ENCODE assay signal across 29 mouse cellular contexts in the genomic region with DNA sequence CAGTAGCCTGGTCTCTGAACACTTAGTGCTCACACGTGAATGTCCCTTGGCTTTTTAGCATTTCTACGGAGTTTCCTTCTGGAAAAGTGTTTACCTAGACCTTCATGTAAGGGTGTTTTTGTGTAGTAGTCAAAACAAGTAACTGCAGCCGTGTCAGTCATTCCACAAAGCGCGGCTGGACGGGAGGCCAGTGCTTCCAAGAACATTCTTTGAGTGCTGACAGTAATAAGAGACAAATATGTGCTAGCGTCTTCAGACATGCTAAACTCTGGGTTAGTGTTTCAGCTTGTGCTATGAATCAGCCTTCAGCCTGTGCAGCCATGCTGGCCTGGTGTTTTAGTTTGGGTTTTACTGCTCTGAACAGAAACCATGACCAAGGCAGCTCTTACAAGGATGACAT. TPM values are rescaled to one million over a fixed set of nuclear protein-coding genes. Genes with fewer than 3 reads are reported as not detected.
A peak's percentile ranks its signal among the peaks of the same experiment; 100 is the strongest.
DNase-seq lines count a peak whose midpoint lies in the region; ATAC-seq lines count a peak whose summit lies in the region.
"Had no signal": no experiment of that assay in that cellular context is flagged by ENCODE, and none has a peak within 500 bp of the region (broad histone marks: within the 10 kb centered on the region; RNA-seq: fewer than 3 reads in every experiment).

No protein-coding gene starts in this region.

- intact Hi-C loops in gastrocnemius, postnatal 36 days (cut with DNase I) = no loop called here

- H3K27ac ChIP-seq in limb, embryonic 13.5 days = peak overlapping the region; percentile 40; the same call in 1 of the 2 replicates
- H3K27ac ChIP-seq in limb, embryonic 10.5 days = no peak overlapping the region
- peak overlapping the region; percentile 56; the same call in 1 of the 2 replicates for H3K27ac ChIP-seq in embryonic facial prominence, embryonic 14.5 days (replicated peaks; ENCODE audit: low read depth, low read length)
- H3K27ac ChIP-seq: hindbrain, embryonic 12.5 days; hindbrain, postnatal 0 days; liver, embryonic 15.5 days; macrophage; neural tube, embryonic 15.5 days had no signal

- WGBS in limb, embryonic 13.5 days = 70% methylated on average over 7 of the region's 7 CpGs
- 94% methylated on average over 7 of the region's 7 CpGs for WGBS in limb, embryonic 10.5 days
- 69% methylated on average over 7 of the region's 7 CpGs for WGBS in embryonic facial prominence, embryonic 14.5 days

- H3K4me3 ChIP-seq in limb, embryonic 13.5 days = no peak overlapping the region
- no peak overlapping the region for H3K4me3 ChIP-seq in limb, embryonic 10.5 days
- no peak overlapping the region for H3K4me3 ChIP-seq in embryonic facial prominence, embryonic 14.5 days (ENCODE audit: low read depth, low read length)
- H3K4me3 ChIP-seq: hindbrain, embryonic 12.5 days; liver, embryonic 15.5 days; midbrain, embryonic 13.5 days; neural tube, embryonic 15.5 days had no signal

- no peaks in the 10 kb centered on the region for H3K27me3 ChIP-seq in limb, embryonic 13.5 days
- no peaks in the 10 kb centered on the region for H3K27me3 ChIP-seq in limb, embryonic 10.5 days (ENCODE audit: low read depth, poor library complexity, severe bottlenecking)
- H3K27me3 ChIP-seq in embryonic facial prominence, embryonic 14.5 days (replicated peaks; ENCODE audit: control insufficient read depth, insufficient read depth, low read length) = no peaks in the 10 kb centered on the region
- H3K27me3 ChIP-seq: hindbrain, embryonic 12.5 days; liver, embryonic 15.5 days; midbrain, embryonic 13.5 days; neural tube, embryonic 15.5 days had no signal

- ATAC-seq in limb, embryonic 13.5 days (ENCODE audit: low FRiP score, low read depth) = no peak
- ATAC-seq in embryonic facial prominence, embryonic 14.5 days (ENCODE audit: low read depth) = no peak
- ATAC-seq: CD4-positive, CD25-positive, alpha-beta regulatory T cell, adult 4 months; hindbrain, postnatal 0 days; intestine, embryonic 16.5 days had no signal

- H3K4me2 ChIP-seq in limb, embryonic 13.5 days (replicated peaks) = 0 out of 2 replicates have a peak overlapping the region, but pooled peaks have one; percentile 1
- 0 out of 2 replicates have a peak overlapping the region, but pooled peaks have one; percentile 3 for H3K4me2 ChIP-seq in embryonic facial prominence, embryonic 14.5 days (ENCODE audit: low read depth, low read length)
- H3K4me2 ChIP-seq: heart, embryonic 11.5 days; hindbrain, embryonic 12.5 days; liver, embryonic 15.5 days; midbrain, embryonic 13.5 days had no signal

- DNase-seq in gastrocnemius, adult 18-20 months (ENCODE audit: low spot score) = peak; percentile 44
- no peak for DNase-seq in gastrocnemius, postnatal 36 days
- DNase-seq in limb, embryonic 10.5 days (ENCODE audit: low spot score) = no peak
- DNase-seq in embryonic facial prominence, embryonic 14.5 days (ENCODE audit: low spot score) = peak; percentile 41
- peak; percentile 30 for DNase-seq in gastrocnemius, postnatal 25 days
- DNase-seq in frontal cortex, postnatal 14 days (ENCODE audit: low spot score in 2 of 2) = no peak
- DNase-seq: adrenal gland, postnatal 25 days; cerebellum, adult 11-12 months; cerebellum, adult 9-11 months; heart, postnatal 36 days; kidney, adult 9 months; kidney, postnatal 10 days; layer of hippocampus, postnatal 36 days; left cerebral cortex, postnatal 4 days; right cerebral cortex, postnatal 25 days; spleen, adult 18-20 months; thymus, postnatal 14 days had no signal

- no peak overlapping the region for H3K9ac ChIP-seq in limb, embryonic 13.5 days
- H3K9ac ChIP-seq in embryonic facial prominence, embryonic 14.5 days (ENCODE audit: low read depth, low read length) = no peak overlapping the region
- H3K9ac ChIP-seq: hindbrain, embryonic 12.5 days; liver, embryonic 15.5 days; midbrain, embryonic 13.5 days; neural tube, embryonic 15.5 days had no signal

- H3K9me3 ChIP-seq in limb, embryonic 13.5 days = no peaks in the 10 kb centered on the region
- H3K9me3 ChIP-seq in limb, embryonic 10.5 days (replicated peaks) = no peaks in the 10 kb centered on the region
- H3K9me3 ChIP-seq in embryonic facial prominence, embryonic 14.5 days (ENCODE audit: control insufficient read depth, low read length) = no peaks in the 10 kb centered on the region
- H3K9me3 ChIP-seq: hindbrain, embryonic 12.5 days; liver, embryonic 15.5 days; midbrain, embryonic 13.5 days; neural tube, embryonic 15.5 days had no signal

- H3K4me1 ChIP-seq in limb, embryonic 13.5 days = peaks cover 18% of the 10 kb centered on the region
- no peaks in the 10 kb centered on the region for H3K4me1 ChIP-seq in limb, embryonic 10.5 days
- H3K4me1 ChIP-seq in embryonic facial prominence, embryonic 14.5 days (ENCODE audit: control insufficient read depth, insufficient read depth, low read length) = peaks cover 8% of the 10 kb centered on the region; the same call in 1 of the 2 replicates
- H3K4me1 ChIP-seq: hindbrain, embryonic 12.5 days; liver, embryonic 15.5 days; midbrain, embryonic 13.5 days had no signal

- peaks cover 52% of the 10 kb centered on the region for H3K36me3 ChIP-seq in limb, embryonic 13.5 days
- H3K36me3 ChIP-seq in limb, embryonic 10.5 days = peaks cover 88% of the 10 kb centered on the region
- H3K36me3 ChIP-seq in embryonic facial prominence, embryonic 14.5 days (ENCODE audit: control insufficient read depth, insufficient read depth, low read length) = peaks cover 68% of the 10 kb centered on the region

RNA-seq across cellular contexts. Expression of a gene that starts 20.1 kb away (rescaled TPM):
- total RNA-seq in gastrocnemius, adult 18-20 months (2021) = 10 to 100 TPM; 41.8 to 44.5 TPM
- 10 to 100 TPM; 40.9 to 41.0 TPM for total RNA-seq in gastrocnemius, postnatal 36 days (2021)
- 98.6 and 99.6 TPM in 2 replicates for polyA plus RNA-seq in limb, embryonic 13.5 days (2015; fragmentation: Nextera tagmentation; extraction: Ambion mirVana)
- polyA plus RNA-seq in limb, embryonic 10.5 days (2016; fragmentation: Nextera tagmentation; extraction: Ambion mirVana) = 119 and 134 TPM in 2 replicates
- polyA plus RNA-seq in embryonic facial prominence, embryonic 14.5 days (2014; fragmentation: Nextera tagmentation; extraction: Ambion mirVana) = 89.3 and 99.8 TPM in 2 replicates
- 10 to 100 TPM; 51.7 to 59.4 TPM for total RNA-seq in gastrocnemius, postnatal 25 days (2021)

RNA-seq across cellular contexts. Expression of a gene that starts 24.1 kb away (rescaled TPM):
- under 1 TPM in 1 of 2 experiments, not detected in 1; 0.21 TPM for total RNA-seq in gastrocnemius, adult 18-20 months (2021)
- total RNA-seq in gastrocnemius, postnatal 36 days (2021) = not detected
- polyA plus RNA-seq in limb, embryonic 13.5 days (2015; fragmentation: Nextera tagmentation; extraction: Ambion mirVana) = 1.8 and 2.1 TPM in 2 replicates
- polyA plus RNA-seq in limb, embryonic 10.5 days (2016; fragmentation: Nextera tagmentation; extraction: Ambion mirVana) = 1.0 and 2.2 TPM in 2 replicates
- 0.48 and 1.5 TPM in 2 replicates for polyA plus RNA-seq in embryonic facial prominence, embryonic 14.5 days (2014; fragmentation: Nextera tagmentation; extraction: Ambion mirVana)
- total RNA-seq in gastrocnemius, postnatal 25 days (2021) = not detected
- total RNA-seq: adrenal gland, postnatal 25 days; granulocyte monocyte progenitor cell, adult 5-6 weeks; heart, postnatal 36 days; megakaryocyte-erythroid progenitor cell, adult 5-6 weeks had no signal
- polyA plus RNA-seq: macrophage had no signal

RNA-seq across cellular contexts. Expression of a gene that starts 28.5 kb away (rescaled TPM):
- 1 to 10 TPM; 1.2 to 1.5 TPM for total RNA-seq in gastrocnemius, adult 18-20 months (2021)
- 1 to 10 TPM; 1.6 to 2.2 TPM for total RNA-seq in gastrocnemius, postnatal 36 days (2021)
- 7.4 and 8.8 TPM in 2 replicates for polyA plus RNA-seq in limb, embryonic 13.5 days (2015; fragmentation: Nextera tagmentation; extraction: Ambion mirVana)
- 6.3 and 6.9 TPM in 2 replicates for polyA plus RNA-seq in limb, embryonic 10.5 days (2016; fragmentation: Nextera tagmentation; extraction: Ambion mirVana)
- polyA plus RNA-seq in embryonic facial prominence, embryonic 14.5 days (2014; fragmentation: Nextera tagmentation; extraction: Ambion mirVana) = 12.5 and 13.3 TPM in 2 replicates
- total RNA-seq in gastrocnemius, postnatal 25 days (2021) = 1 to 10 TPM; 2.3 to 2.4 TPM

RNA-seq across cellular contexts. Expression of a gene that starts 30.3 kb away (rescaled TPM):
- under 1 TPM; 0.41 to 0.74 TPM for total RNA-seq in gastrocnemius, adult 18-20 months (2021)
- total RNA-seq in gastrocnemius, postnatal 36 days (2021) = under 1 TPM; 0.26 to 0.49 TPM
- 1.3 and 1.6 TPM in 2 replicates for polyA plus RNA-seq in limb, embryonic 13.5 days (2015; fragmentation: Nextera tagmentation; extraction: Ambion mirVana)
- 0.90 and 0.93 TPM in 2 replicates for polyA plus RNA-seq in limb, embryonic 10.5 days (2016; fragmentation: Nextera tagmentation; extraction: Ambion mirVana)
- polyA plus RNA-seq in embryonic facial prominence, embryonic 14.5 days (2014; fragmentation: Nextera tagmentation; extraction: Ambion mirVana) = 1.00 and 1.4 TPM in 2 replicates
- total RNA-seq in gastrocnemius, postnatal 25 days (2021) = under 1 TPM; 0.54 to 0.59 TPM
- total RNA-seq: hindbrain, postnatal 0 days had no signal

Comparison
In these comparisons a context has a peak if more than half of its experiments do, and no peak if none do; other contexts are left out.
1. DNase-seq: peak in gastrocnemius, adult 18-20 months (single experiment), embryonic facial prominence, embryonic 14.5 days (single experiment) and gastrocnemius, postnatal 25 days (single experiment); none in gastrocnemius, postnatal 36 days (0 of 2), limb, embryonic 10.5 days (single experiment) and frontal cortex, postnatal 14 days (0 of 2).